Mouse (Mus musculus): ENCODE measurements around the gene Khk.

The Khk gene

GRCm38 (mm10) chr5:30909300-30909659 lies 12.0 kb upstream of the Khk start:
- Histone ChIP-seq H3K27me3 (ENCODE audit: insufficient read depth, low read length) (0 out of 2 replicates have a peak, but pooled peaks cover 4% of the 10 kb centered on the region), H3K4me1 (replicated peaks; ENCODE audit: low read depth, low read length) (peaks cover 70% of the 10 kb centered on the region), H3K36me3 (ENCODE audit: insufficient read depth, low read length) (peaks cover 20% of the 10 kb centered on the region), H3K9me3 (ENCODE audit: low read length) (no peaks in the 10 kb centered on the region), H3K4me3 (replicated peaks; ENCODE audit: low read length) (no peak overlapping the region)
- no peak for TF ChIP-seq CTCF (conservative IDR thresholded peaks at IDR 0.05; ENCODE audit: low read length)

DNA sequence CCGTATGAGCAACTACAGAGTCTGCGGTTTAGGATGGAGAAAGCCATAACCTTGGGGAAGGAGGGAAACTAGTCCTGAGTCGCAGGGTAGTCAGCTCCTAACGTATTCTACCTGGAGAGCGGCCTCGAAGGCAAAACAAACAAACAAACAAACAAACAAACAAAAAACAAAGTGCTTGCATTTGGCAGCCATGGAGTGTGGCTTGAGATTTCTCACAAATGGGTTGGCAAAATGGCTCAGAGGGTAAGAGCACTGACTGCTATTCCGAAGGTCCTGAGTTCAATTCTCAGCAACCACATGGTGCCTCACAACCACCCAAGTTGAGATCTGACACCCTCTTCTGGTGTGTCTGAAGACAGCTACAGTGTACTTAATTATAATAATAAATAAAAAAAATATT lies 11.4 kb upstream of the Khk start:
- H3K27me3 ChIP-seq (ENCODE audit: insufficient read depth, low read length), result 0 out of 2 replicates have a peak, but pooled peaks cover 4% of the 10 kb centered on the region
- TF ChIP-seq POU5F1 (IDR thresholded peaks at IDR 0.05; ENCODE audit: borderline replicate concordance, low read length) (no peak), CTCF (conservative IDR thresholded peaks at IDR 0.05; ENCODE audit: low read length) (no peak), NANOG (IDR thresholded peaks at IDR 0.05; ENCODE audit: borderline replicate concordance, low read length) (no peak)

GRCm38 (mm10) chr5:30910481-30910880 lies 10.8 kb upstream of the Khk start:
- H3K9me3 ChIP-seq (ENCODE audit: low read length), result no peaks in the 10 kb centered on the region
- peaks cover 68% of the 10 kb centered on the region for H3K4me1 ChIP-seq (replicated peaks; ENCODE audit: low read depth, low read length)
- H3K27me3 ChIP-seq (ENCODE audit: insufficient read depth, low read length), result 0 out of 2 replicates have a peak, but pooled peaks cover 4% of the 10 kb centered on the region
- TF ChIP-seq NANOG (IDR thresholded peaks at IDR 0.05; ENCODE audit: borderline replicate concordance, low read length), result no peak
- TF ChIP-seq CTCF (conservative IDR thresholded peaks at IDR 0.05; ENCODE audit: low read length), result no peak
- no peak for TF ChIP-seq POU5F1 (IDR thresholded peaks at IDR 0.05; ENCODE audit: borderline replicate concordance, low read length)
- peaks cover 8% of the 10 kb centered on the region for H3K36me3 ChIP-seq (ENCODE audit: insufficient read depth, low read length)
- no peak overlapping the region for H3K4me3 ChIP-seq (replicated peaks; ENCODE audit: low read length)

More for the DNA sequence above, 11.4 kb upstream of the Khk start:
- Histone ChIP-seq H3K4me3 (replicated peaks; ENCODE audit: low read length) (no peak overlapping the region), H3K4me1 (replicated peaks; ENCODE audit: low read depth, low read length) (peaks cover 68% of the 10 kb centered on the region), H3K9me3 (ENCODE audit: low read length) (no peaks in the 10 kb centered on the region), H3K36me3 (ENCODE audit: insufficient read depth, low read length) (peaks cover 15% of the 10 kb centered on the region)

DNA sequence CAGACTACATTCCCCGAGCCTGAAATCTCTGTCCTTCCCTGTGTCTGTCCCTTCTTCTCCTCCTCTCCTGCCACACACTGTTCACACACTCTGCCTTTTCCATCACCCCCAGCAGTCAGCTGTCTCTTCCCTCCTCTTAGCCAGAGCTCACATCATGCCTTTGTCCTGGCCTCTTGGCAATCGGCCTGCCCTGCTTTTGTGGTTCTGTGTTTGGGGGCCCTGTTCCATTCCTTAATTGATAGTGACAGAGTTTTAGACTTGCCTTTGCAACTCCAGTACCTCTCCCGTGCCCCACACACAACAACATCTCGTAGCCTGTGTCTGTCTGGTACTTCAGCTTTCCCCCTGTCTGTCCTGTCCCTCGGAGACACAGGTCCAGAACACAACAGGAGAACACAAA lies 9.1 kb upstream of the Khk start:
- Histone ChIP-seq H3K4me1 (replicated peaks; ENCODE audit: low read depth, low read length) (peaks cover 67% of the 10 kb centered on the region), H3K27me3 (ENCODE audit: insufficient read depth, low read length) (0 out of 2 replicates have a peak, but pooled peaks cover 4% of the 10 kb centered on the region), H3K4me3 (replicated peaks; ENCODE audit: low read length) (no peak overlapping the region), H3K9me3 (ENCODE audit: low read length) (no peaks in the 10 kb centered on the region), H3K36me3 (ENCODE audit: insufficient read depth, low read length) (no peaks in the 10 kb centered on the region)
- no peak for TF ChIP-seq CTCF (conservative IDR thresholded peaks at IDR 0.05; ENCODE audit: low read length)
- no peak for TF ChIP-seq POU5F1 (IDR thresholded peaks at IDR 0.05; ENCODE audit: borderline replicate concordance, low read length)
- TF ChIP-seq NANOG (IDR thresholded peaks at IDR 0.05; ENCODE audit: borderline replicate concordance, low read length), result no peak

GRCm38 (mm10) chr5:30913060-30913841 lies 8.0 kb upstream of the Khk start, which contains the start of gene Emilin1:
Gene Emilin1, plus strand, starts transcription at chr5:30913402.
- no peaks in the 10 kb centered on the region for H3K9me3 ChIP-seq (ENCODE audit: low read length)
- peaks cover 74% of the 10 kb centered on the region for H3K4me1 ChIP-seq (replicated peaks; ENCODE audit: low read depth, low read length)
- TF ChIP-seq NANOG (IDR thresholded peaks at IDR 0.05; ENCODE audit: borderline replicate concordance, low read length), result no peak
- TF ChIP-seq POU5F1 (IDR thresholded peaks at IDR 0.05; ENCODE audit: borderline replicate concordance, low read length), result no peak
- TF ChIP-seq CTCF (conservative IDR thresholded peaks at IDR 0.05; ENCODE audit: low read length), result no peak
- H3K4me3 ChIP-seq (replicated peaks; ENCODE audit: low read length), result peak within 1 kb of the TSS; percentile 69
- H3K27me3 ChIP-seq (ENCODE audit: insufficient read depth, low read length), result 0 out of 2 replicates have a peak, but pooled peaks cover 4% of the 10 kb centered on the region
- H3K36me3 ChIP-seq (ENCODE audit: insufficient read depth, low read length), result no peaks in the 10 kb centered on the region

DNA sequence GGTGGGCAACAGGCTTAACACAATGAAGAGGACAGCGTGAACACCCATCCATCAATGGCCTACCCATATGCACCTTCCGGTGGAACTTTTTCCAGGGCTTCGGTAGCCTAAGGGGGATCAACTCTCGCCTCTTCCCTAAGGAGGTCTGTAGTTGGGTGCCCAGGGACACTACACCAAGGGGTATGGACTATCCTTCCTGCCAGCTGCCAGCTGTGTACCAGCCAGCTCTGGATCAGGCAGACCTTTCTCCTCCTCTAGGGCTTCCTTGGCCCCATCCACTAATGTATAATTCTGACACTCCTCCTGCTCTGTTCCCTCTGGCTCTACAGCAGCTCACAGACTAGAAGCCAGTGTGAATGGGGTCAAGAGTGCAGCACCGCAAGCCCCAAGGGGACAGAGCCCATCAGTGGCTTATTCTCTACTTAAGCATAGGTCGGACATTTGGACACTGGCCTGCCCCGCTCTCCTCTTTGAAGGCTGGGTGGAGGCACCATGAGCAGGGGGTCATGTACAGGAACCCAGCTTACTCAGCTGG lies 7.1 kb upstream of the Khk start:
- H3K4me1 ChIP-seq (replicated peaks; ENCODE audit: low read depth, low read length), result peaks cover 74% of the 10 kb centered on the region
- no peak for TF ChIP-seq CTCF (conservative IDR thresholded peaks at IDR 0.05; ENCODE audit: low read length)
- no peaks in the 10 kb centered on the region for H3K36me3 ChIP-seq (ENCODE audit: insufficient read depth, low read length)
- H3K4me3 ChIP-seq (replicated peaks; ENCODE audit: low read length), result peak overlapping the region; percentile 69
- H3K27me3 ChIP-seq (ENCODE audit: insufficient read depth, low read length), result 0 out of 2 replicates have a peak, but pooled peaks cover 4% of the 10 kb centered on the region
- no peaks in the 10 kb centered on the region for H3K9me3 ChIP-seq (ENCODE audit: low read length)

- H3K36me3 ChIP-seq (ENCODE audit: insufficient read depth, low read length), result no peaks in the 10 kb centered on the region
- H3K4me1 ChIP-seq (replicated peaks; ENCODE audit: low read depth, low read length), result peaks cover 76% of the 10 kb centered on the region
- no peaks in the 10 kb centered on the region for H3K9me3 ChIP-seq (ENCODE audit: low read length)
- peaks cover 8% of the 10 kb centered on the region for H3K27me3 ChIP-seq (ENCODE audit: insufficient read depth, low read length)
- no peak overlapping the region for H3K4me3 ChIP-seq (replicated peaks; ENCODE audit: low read length)
- TF ChIP-seq CTCF (conservative IDR thresholded peaks at IDR 0.05; ENCODE audit: low read length), result no peak
- no peak for TF ChIP-seq NANOG (IDR thresholded peaks at IDR 0.05; ENCODE audit: borderline replicate concordance, low read length)
- TF ChIP-seq POU5F1 (IDR thresholded peaks at IDR 0.05; ENCODE audit: borderline replicate concordance, low read length), result no peak
These were observed 6.4 kb upstream of the Khk start for GRCm38 (mm10) chr5:30914849-30915248.

- Histone ChIP-seq H3K27me3 (ENCODE audit: insufficient read depth, low read length) (peaks cover 14% of the 10 kb centered on the region), H3K4me1 (replicated peaks; ENCODE audit: low read depth, low read length) (peaks cover 81% of the 10 kb centered on the region), H3K36me3 (ENCODE audit: insufficient read depth, low read length) (no peaks in the 10 kb centered on the region), H3K4me3 (replicated peaks; ENCODE audit: low read length) (peak overlapping the region; percentile 49), H3K9me3 (ENCODE audit: low read length) (no peaks in the 10 kb centered on the region)
- TF ChIP-seq CTCF (conservative IDR thresholded peaks at IDR 0.05; ENCODE audit: low read length) (no peak), POU5F1 (IDR thresholded peaks at IDR 0.05; ENCODE audit: borderline replicate concordance, low read length) (no peak), NANOG (IDR thresholded peaks at IDR 0.05; ENCODE audit: borderline replicate concordance, low read length) (no peak)
These were observed 5.8 kb upstream of the Khk start for GRCm38 (mm10) chr5:30915456-30915855.

Data from E14TG2a.4 (cell line).